Mouse (Mus musculus): ENCODE measurements around the gene Crmp1. TPM values are rescaled to one million over a fixed set of nuclear protein-coding genes. Genes with fewer than 3 reads are reported as not detected.

Crmp1 gene
- polyA plus RNA-seq, 1 experiment from 2014 or later, result 0.13 TPM

- 70% methylated on average over 7 of the region's 7 CpGs for WGBS (ENCODE audit: insufficient replicate concordance)
- Histone ChIP-seq H3K27me3 (ENCODE audit: insufficient read depth, low read length) (no peaks in the 10 kb centered on the region), H3K9me3 (ENCODE audit: low read length) (no peaks in the 10 kb centered on the region), H3K36me3 (replicated peaks; ENCODE audit: insufficient read depth, low read length) (no peaks in the 10 kb centered on the region), H3K27ac (ENCODE audit: low read depth) (no peak overlapping the region), H3K9ac (replicated peaks) (no peak overlapping the region), H3K4me2 (ENCODE audit: low read depth, low read length) (no peak overlapping the region), H3K4me3 (ENCODE audit: low read depth, low read length) (no peak overlapping the region), H3K4me1 (ENCODE audit: insufficient read depth) (no peaks in the 10 kb centered on the region)
- DNase-seq, result no peak
- no peak for ATAC-seq
- TF ChIP-seq EP300 (IDR thresholded peaks at IDR 0.05; ENCODE audit: low read depth) (no peak), CTCF (IDR thresholded peaks at IDR 0.05; ENCODE audit: low read depth) (no peak)
These were observed 36.9 kb upstream of the Crmp1 start for GRCm38 (mm10) chr5:37204886-37205285.

DNA sequence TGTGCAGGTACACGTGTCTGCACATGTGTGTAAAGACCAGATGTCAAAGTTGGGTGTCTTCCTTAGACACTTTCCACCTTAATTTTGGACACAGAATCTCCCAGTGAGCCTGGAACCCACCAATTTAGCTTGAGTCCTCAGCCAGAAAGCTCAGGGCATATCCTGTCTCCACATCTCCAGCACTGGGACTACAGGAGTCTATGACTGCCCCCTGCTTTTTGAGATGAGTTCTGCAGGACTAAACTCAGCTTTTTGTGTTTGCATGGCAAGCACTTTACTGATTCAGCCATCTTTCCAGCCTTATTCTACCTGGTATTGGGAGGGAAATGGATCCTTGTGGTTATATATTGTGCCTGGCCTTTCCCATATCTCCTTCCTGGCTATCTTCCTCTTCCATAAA, 36.3 kb upstream of the Crmp1 start:
- WGBS (ENCODE audit: insufficient replicate concordance), result 65% methylated on average over 1 of the region's 1 CpGs

GRCm38 (mm10) chr5:37206364-37206763, 35.4 kb upstream of the Crmp1 start:
- no peak overlapping the region for H3K27ac ChIP-seq (ENCODE audit: low read depth)
- TF ChIP-seq CTCF (IDR thresholded peaks at IDR 0.05; ENCODE audit: low read depth) (no peak), EP300 (IDR thresholded peaks at IDR 0.05; ENCODE audit: low read depth) (no peak)
- no peak overlapping the region for H3K4me2 ChIP-seq (ENCODE audit: low read depth, low read length)
- H3K36me3 ChIP-seq (replicated peaks; ENCODE audit: insufficient read depth, low read length), result no peaks in the 10 kb centered on the region
- H3K27me3 ChIP-seq (ENCODE audit: insufficient read depth, low read length), result no peaks in the 10 kb centered on the region
- no peaks in the 10 kb centered on the region for H3K4me1 ChIP-seq (ENCODE audit: insufficient read depth)
- DNase-seq (no peak), ATAC-seq (no peak)
- H3K4me3 ChIP-seq (ENCODE audit: low read depth, low read length), result no peak overlapping the region
- WGBS (ENCODE audit: insufficient replicate concordance), result 49% methylated on average over 2 of the region's 2 CpGs
- H3K9ac ChIP-seq (replicated peaks), result no peak overlapping the region
- H3K9me3 ChIP-seq (ENCODE audit: low read length), result no peaks in the 10 kb centered on the region

More for the DNA sequence above, 36.3 kb upstream of the Crmp1 start:
- no peak overlapping the region for H3K27ac ChIP-seq (ENCODE audit: low read depth)
- TF ChIP-seq CTCF (IDR thresholded peaks at IDR 0.05; ENCODE audit: low read depth) (no peak), EP300 (IDR thresholded peaks at IDR 0.05; ENCODE audit: low read depth) (no peak)
- H3K9me3 ChIP-seq (ENCODE audit: low read length), result no peaks in the 10 kb centered on the region
- H3K36me3 ChIP-seq (replicated peaks; ENCODE audit: insufficient read depth, low read length), result no peaks in the 10 kb centered on the region
- DNase-seq (no peak), ATAC-seq (no peak)
- H3K4me1 ChIP-seq (ENCODE audit: insufficient read depth), result no peaks in the 10 kb centered on the region
- H3K27me3 ChIP-seq (ENCODE audit: insufficient read depth, low read length), result no peaks in the 10 kb centered on the region
- H3K4me2 ChIP-seq (ENCODE audit: low read depth, low read length), result no peak overlapping the region
- H3K4me3 ChIP-seq (ENCODE audit: low read depth, low read length), result no peak overlapping the region
- H3K9ac ChIP-seq (replicated peaks), result no peak overlapping the region

DNA sequence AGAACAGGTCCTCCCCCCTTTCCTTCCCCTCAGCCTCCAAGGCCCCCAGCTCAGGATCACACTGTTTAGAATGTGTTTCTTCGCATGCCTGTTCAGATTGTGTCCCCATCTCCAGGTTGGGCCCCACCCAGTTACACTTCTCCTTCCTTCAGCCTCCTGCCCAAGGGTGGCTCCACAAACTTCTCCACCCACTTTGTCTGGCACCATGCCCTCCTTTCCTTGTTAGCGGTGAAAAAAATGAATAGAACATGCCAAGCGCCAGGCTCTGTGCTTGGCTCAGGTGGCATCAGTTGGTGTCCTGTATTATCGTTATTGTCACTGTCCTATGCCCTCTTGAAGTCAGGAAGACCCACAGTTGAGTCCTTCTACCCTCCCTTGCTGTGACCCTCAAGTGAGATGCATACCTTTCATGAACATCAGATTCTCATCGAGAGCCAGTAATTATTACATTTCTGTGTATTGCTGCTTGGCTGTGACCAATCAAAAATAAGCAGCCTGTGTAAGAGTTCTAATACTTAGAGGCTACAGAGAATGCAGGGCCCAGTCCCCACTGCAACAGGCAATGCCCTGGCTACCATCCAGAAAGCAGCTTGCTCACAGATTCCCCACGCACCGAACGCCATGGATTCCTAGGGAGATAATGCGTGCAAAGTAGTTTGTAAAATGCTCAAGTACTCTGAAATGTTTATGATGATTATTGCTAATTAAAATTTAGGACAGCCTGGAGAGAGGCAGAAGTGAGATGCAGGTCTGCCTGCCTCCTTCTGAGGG, 28.6 kb upstream of the Crmp1 start:
- H3K36me3 ChIP-seq (replicated peaks; ENCODE audit: insufficient read depth, low read length), result no peaks in the 10 kb centered on the region
- H3K4me3 ChIP-seq (ENCODE audit: low read depth, low read length), result no peak overlapping the region
- H3K9me3 ChIP-seq (ENCODE audit: low read length), result no peaks in the 10 kb centered on the region
- no peaks in the 10 kb centered on the region for H3K27me3 ChIP-seq (ENCODE audit: insufficient read depth, low read length)
- WGBS (ENCODE audit: insufficient replicate concordance), result 83% methylated on average over 9 of the region's 9 CpGs
- DNase-seq (no peak), ATAC-seq (no peak)
- H3K4me2 ChIP-seq (ENCODE audit: low read depth, low read length), result no peak overlapping the region
- TF ChIP-seq CTCF (IDR thresholded peaks at IDR 0.05; ENCODE audit: low read depth), result no peak
- no peak for TF ChIP-seq EP300 (IDR thresholded peaks at IDR 0.05; ENCODE audit: low read depth)
- H3K9ac ChIP-seq (replicated peaks), result no peak overlapping the region
- no peaks in the 10 kb centered on the region for H3K4me1 ChIP-seq (ENCODE audit: insufficient read depth)
- H3K27ac ChIP-seq (ENCODE audit: low read depth), result no peak overlapping the region

- no peaks in the 10 kb centered on the region for H3K27me3 ChIP-seq (ENCODE audit: insufficient read depth, low read length)
- H3K9ac ChIP-seq (replicated peaks), result no peak overlapping the region
- H3K27ac ChIP-seq (ENCODE audit: low read depth), result no peak overlapping the region
- ATAC-seq, result no peak
- H3K36me3 ChIP-seq (replicated peaks; ENCODE audit: insufficient read depth, low read length), result no peaks in the 10 kb centered on the region
- H3K4me3 ChIP-seq (ENCODE audit: low read depth, low read length), result no peak overlapping the region
- no peaks in the 10 kb centered on the region for H3K9me3 ChIP-seq (ENCODE audit: low read length)
- no peaks in the 10 kb centered on the region for H3K4me1 ChIP-seq (ENCODE audit: insufficient read depth)
- no peak for DNase-seq
- TF ChIP-seq CTCF (IDR thresholded peaks at IDR 0.05; ENCODE audit: low read depth) (no peak), EP300 (IDR thresholded peaks at IDR 0.05; ENCODE audit: low read depth) (no peak)
- 58% methylated on average over 4 of the region's 4 CpGs for WGBS (ENCODE audit: insufficient replicate concordance)
- H3K4me2 ChIP-seq (ENCODE audit: low read depth, low read length), result no peak overlapping the region
These were observed 28.0 kb upstream of the Crmp1 start for GRCm38 (mm10) chr5:37213709-37214103.

DNA sequence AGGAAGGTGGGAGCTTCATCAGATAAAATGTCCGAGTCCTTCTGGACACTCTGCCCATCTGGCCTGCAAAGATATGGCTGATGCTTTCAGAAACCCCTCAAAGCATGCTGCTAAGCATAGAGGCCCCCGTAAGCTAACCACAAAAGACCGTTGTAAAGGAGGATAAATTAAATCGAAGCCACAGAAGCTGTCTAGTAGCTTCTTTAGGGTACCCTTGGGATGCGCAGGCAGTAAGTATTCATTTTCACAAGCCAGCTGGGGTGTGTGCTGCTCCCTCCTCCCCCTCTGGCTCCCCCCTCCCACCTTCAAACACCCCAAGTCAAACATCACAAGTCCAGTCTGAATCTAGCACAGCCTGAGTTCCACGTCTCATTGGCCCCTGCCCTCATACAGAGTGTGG, 27.1 kb upstream of the Crmp1 start:
- ATAC-seq, result no peak
- Histone ChIP-seq H3K27ac (ENCODE audit: low read depth) (no peak overlapping the region), H3K4me3 (ENCODE audit: low read depth, low read length) (no peak overlapping the region), H3K36me3 (replicated peaks; ENCODE audit: insufficient read depth, low read length) (no peaks in the 10 kb centered on the region), H3K27me3 (ENCODE audit: insufficient read depth, low read length) (no peaks in the 10 kb centered on the region), H3K9ac (replicated peaks) (no peak overlapping the region), H3K4me2 (ENCODE audit: low read depth, low read length) (no peak overlapping the region), H3K4me1 (ENCODE audit: insufficient read depth) (no peaks in the 10 kb centered on the region), H3K9me3 (ENCODE audit: low read length) (no peaks in the 10 kb centered on the region)
- TF ChIP-seq EP300 (IDR thresholded peaks at IDR 0.05; ENCODE audit: low read depth) (no peak), CTCF (IDR thresholded peaks at IDR 0.05; ENCODE audit: low read depth) (no peak)
- WGBS (ENCODE audit: insufficient replicate concordance), result 68% methylated on average over 6 of the region's 6 CpGs
- no peak for DNase-seq
